Mouse (Mus musculus) lung, postnatal 0 days (tissue): ENCODE measurements at regions not wholly inside any gene's neighbourhood (a gene's known extent, or its start where the extent isn't known, plus 50 kb on each side); places are given as distances from the start of the nearest gene placed in this dataset.

Experiments
- ATAC-seq: fragments of 200-750 bp; cut with Nextera tagmentation; 2 replicates; pipeline ENCODE4 v1.8.0; 2017; ENCODE audit warnings: moderate library complexity
- DNase-seq: peaks from one replicate; pipeline ENCODE4 v3.0.0-alpha.2; 2016; ENCODE audit warnings: low spot score
- H3K27ac ChIP-seq: fragments of 300-500 bp; sonication (generic); 2 replicates; pipeline ENCODE4 v1.5.1; 2014; ENCODE audit warnings: antibody characterized with exemption, mild to moderate bottlenecking, low read length, mixed read lengths
- H3K27me3 ChIP-seq: fragments of 300-500 bp; sonication (generic); replicated peaks from 2 replicates; pipeline ENCODE4 v1.6.1; 2014; ENCODE audit warnings: low read length, mixed read lengths; ENCODE audit not compliant: insufficient read depth
- H3K36me3 ChIP-seq: fragments of 300-500 bp; sonication (generic); 2 replicates; pipeline ENCODE4 v1.6.1; 2014; ENCODE audit warnings: low read length, mixed read lengths; ENCODE audit not compliant: insufficient read depth
- H3K4me1 ChIP-seq: fragments of 300-500 bp; sonication (generic); 2 replicates; pipeline ENCODE4 v1.6.1; 2014; ENCODE audit warnings: antibody characterized with exemption, low read depth, low read length, mixed read lengths; ENCODE audit not compliant: insufficient read depth
- H3K4me2 ChIP-seq: fragments of 300-500 bp; sonication (generic); replicated peaks from 2 replicates; pipeline ENCODE4 v1.6.1; 2014; ENCODE audit warnings: low read depth, mild to moderate bottlenecking, low read length, moderate library complexity, mixed read lengths
- H3K4me3 ChIP-seq: fragments of 300-500 bp; sonication (generic); 2 replicates; pipeline ENCODE4 v1.5.1; 2014; ENCODE audit warnings: low read depth, low read length
- H3K9ac ChIP-seq: fragments of 300-500 bp; sonication (generic); replicated peaks from 2 replicates; pipeline ENCODE4 v1.6.1; 2014; ENCODE audit warnings: low read depth, mild to moderate bottlenecking
- H3K9me3 ChIP-seq: fragments of 300-500 bp; sonication (generic); 2 replicates; pipeline ENCODE4 v1.6.1; 2016; ENCODE audit warnings: low read length, mixed read lengths
- CTCF ChIP-seq: IDR thresholded peaks from 2 replicates; pipeline ENCODE4 v1.5.1; 2016; ENCODE audit warnings: antibody characterized with exemption, mild to moderate bottlenecking
- EP300 ChIP-seq: IDR thresholded peaks from 2 replicates; pipeline ENCODE4 v1.6.1; 2016; ENCODE audit warnings: antibody characterized with exemption, mild to moderate bottlenecking, control low read depth
- WGBS: fragments of 180-500 bp; shearing (Covaris S2); extraction: QIAGEN DNeasy Blood & Tissue Kit; methylation state at CpG from one replicate; pipeline ENCODE4 v1.1.7; 2014; 5-methylcytosine and 5-hydroxymethylcytosine counted together

GRCm38 (mm10) chr4:64755986-64756385 is 368.0 kb upstream of the Pappa start:
- ATAC-seq, result no peak
- 69% methylated on average over 4 of the region's 4 CpGs for WGBS
- H3K27me3 ChIP-seq, result no peaks in the 10 kb centered on the region

GRCm38 (mm10) chr4:64768610-64769009 is 355.4 kb upstream of the Pappa start:
- Histone ChIP-seq H3K4me3 (no peak overlapping the region), H3K4me2 (no peak overlapping the region), H3K36me3 (no peaks in the 10 kb centered on the region), H3K27me3 (no peaks in the 10 kb centered on the region), H3K9ac (no peak overlapping the region), H3K27ac (no peak overlapping the region), H3K4me1 (no peaks in the 10 kb centered on the region), H3K9me3 (no peaks in the 10 kb centered on the region)
- no peak for TF ChIP-seq EP300
- TF ChIP-seq CTCF, result no peak
- ATAC-seq (no peak), DNase-seq (no peak)
- 62% methylated on average over 1 of the region's 1 CpGs for WGBS

More at GRCm38 (mm10) chr4:64755986-64756385, 368.0 kb upstream of the Pappa start:
- Histone ChIP-seq H3K9ac (no peak overlapping the region), H3K27ac (no peak overlapping the region), H3K4me1 (no peaks in the 10 kb centered on the region), H3K4me3 (no peak overlapping the region), H3K4me2 (no peak overlapping the region), H3K9me3 (no peaks in the 10 kb centered on the region), H3K36me3 (no peaks in the 10 kb centered on the region)
- DNase-seq, result no peak
- no peak for TF ChIP-seq CTCF
- no peak for TF ChIP-seq EP300

- TF ChIP-seq CTCF, result no peak
- TF ChIP-seq EP300, result peak; percentile 59
- no peak overlapping the region for H3K4me2 ChIP-seq
- H3K4me3 ChIP-seq, result no peak overlapping the region
- peak; percentile 35 for ATAC-seq
- H3K36me3 ChIP-seq, result no peaks in the 10 kb centered on the region
- H3K9ac ChIP-seq, result no peak overlapping the region
- 61% methylated on average over 7 of the region's 7 CpGs for WGBS
- H3K9me3 ChIP-seq, result no peaks in the 10 kb centered on the region
- peak; percentile 52 for DNase-seq
- H3K27ac ChIP-seq, result no peak overlapping the region
- H3K27me3 ChIP-seq, result no peaks in the 10 kb centered on the region
- no peaks in the 10 kb centered on the region for H3K4me1 ChIP-seq
These were observed 320.1 kb upstream of the Pappa start for GRCm38 (mm10) chr4:64803886-64804285.

- no peak overlapping the region for H3K4me3 ChIP-seq
- ATAC-seq (no peak), DNase-seq (no peak)
- H3K27me3 ChIP-seq, result no peaks in the 10 kb centered on the region
- H3K27ac ChIP-seq, result no peak overlapping the region
- no peaks in the 10 kb centered on the region for H3K9me3 ChIP-seq
- H3K4me1 ChIP-seq, result no peaks in the 10 kb centered on the region
- H3K4me2 ChIP-seq, result no peak overlapping the region
- TF ChIP-seq CTCF (no peak), EP300 (no peak)
- H3K9ac ChIP-seq, result no peak overlapping the region
- 56% methylated on average over 2 of the region's 2 CpGs for WGBS
- no peaks in the 10 kb centered on the region for H3K36me3 ChIP-seq
These were observed 319.0 kb upstream of the Pappa start for GRCm38 (mm10) chr4:64804996-64805395.

GRCm38 (mm10) chr4:64807148-64807547 is 316.8 kb upstream of the Pappa start:
- H3K27ac ChIP-seq, result no peak overlapping the region
- H3K27me3 ChIP-seq, result no peaks in the 10 kb centered on the region
- H3K9me3 ChIP-seq, result no peaks in the 10 kb centered on the region
- H3K4me2 ChIP-seq, result no peak overlapping the region
- no peaks in the 10 kb centered on the region for H3K4me1 ChIP-seq
- no peaks in the 10 kb centered on the region for H3K36me3 ChIP-seq
- TF ChIP-seq CTCF (no peak), EP300 (no peak)
- no peak overlapping the region for H3K9ac ChIP-seq
- ATAC-seq (no peak), DNase-seq (no peak)
- WGBS, result 86% methylated on average over 1 of the region's 1 CpGs
- no peak overlapping the region for H3K4me3 ChIP-seq

- no peak for ATAC-seq
- no peak for DNase-seq
- H3K9ac ChIP-seq, result no peak overlapping the region
- H3K27ac ChIP-seq, result no peak overlapping the region
- H3K4me1 ChIP-seq, result no peaks in the 10 kb centered on the region
- TF ChIP-seq EP300 (no peak), CTCF (no peak)
- no peaks in the 10 kb centered on the region for H3K9me3 ChIP-seq
- no peaks in the 10 kb centered on the region for H3K27me3 ChIP-seq
- H3K36me3 ChIP-seq, result no peaks in the 10 kb centered on the region
- no peak overlapping the region for H3K4me2 ChIP-seq
- no peak overlapping the region for H3K4me3 ChIP-seq
These were observed 312.0 kb upstream of the Pappa start for GRCm38 (mm10) chr4:64811974-64812373.

- Histone ChIP-seq H3K36me3 (no peaks in the 10 kb centered on the region), H3K4me1 (no peaks in the 10 kb centered on the region), H3K27me3 (no peaks in the 10 kb centered on the region), H3K4me2 (no peak overlapping the region), H3K27ac (no peak overlapping the region), H3K9me3 (no peaks in the 10 kb centered on the region), H3K4me3 (no peak overlapping the region), H3K9ac (no peak overlapping the region)
- TF ChIP-seq EP300 (no peak), CTCF (no peak)
- no peak for DNase-seq
- no peak for ATAC-seq
- 74% methylated on average over 4 of the region's 4 CpGs for WGBS
These were observed 311.2 kb upstream of the Pappa start for GRCm38 (mm10) chr4:64812812-64813211.
